Mouse (Mus musculus): ENCODE results near the gene Bmpr2. TPM values are rescaled to one million over a fixed set of nuclear protein-coding genes. Genes with fewer than 3 reads are reported as not detected.
A peak's percentile ranks its signal among the peaks of the same experiment; 100 is the strongest.

Bmpr2 gene
- polyA plus RNA-seq, 1 experiment from 2014 or later = 6.7 TPM

DNA sequence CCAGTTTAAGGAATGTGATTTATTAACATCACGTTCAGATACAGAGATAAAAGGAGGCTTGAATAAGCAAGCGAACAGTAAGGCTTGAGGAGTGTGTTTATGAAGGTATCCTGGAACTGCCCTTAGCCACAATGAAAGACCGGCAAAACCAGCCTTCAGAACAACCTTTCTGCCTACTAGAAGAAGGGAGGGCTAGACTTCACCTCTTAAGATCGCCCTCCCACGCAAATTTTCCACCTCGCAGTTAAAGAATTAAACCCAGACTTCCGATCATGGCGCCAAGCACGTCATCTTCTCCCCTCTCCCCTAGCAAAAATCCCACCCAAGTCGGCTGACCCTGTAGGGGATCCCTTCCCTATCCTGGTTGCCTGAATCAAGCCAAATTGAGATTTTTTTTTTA, 992 bp upstream of the Bmpr2 start:
- Histone ChIP-seq H3K4me3 (replicated peaks) (peak overlapping the region; percentile 67), H3K27me3 (replicated peaks) (no peaks in the 10 kb centered on the region), H3K27ac (peak overlapping the region; percentile 97), H3K36me3 (no peaks in the 10 kb centered on the region), H3K4me2 (replicated peaks) (peak overlapping the region; percentile 87), H3K9ac (peak overlapping the region; percentile 78), H3K4me1 (replicated peaks) (0 out of 2 replicates have a peak, but pooled peaks cover 9% of the 10 kb centered on the region), H3K9me3 (no peaks in the 10 kb centered on the region)
- ATAC-seq = no peak
- 5% methylated on average over 10 of the region's 10 CpGs for WGBS

DNA sequence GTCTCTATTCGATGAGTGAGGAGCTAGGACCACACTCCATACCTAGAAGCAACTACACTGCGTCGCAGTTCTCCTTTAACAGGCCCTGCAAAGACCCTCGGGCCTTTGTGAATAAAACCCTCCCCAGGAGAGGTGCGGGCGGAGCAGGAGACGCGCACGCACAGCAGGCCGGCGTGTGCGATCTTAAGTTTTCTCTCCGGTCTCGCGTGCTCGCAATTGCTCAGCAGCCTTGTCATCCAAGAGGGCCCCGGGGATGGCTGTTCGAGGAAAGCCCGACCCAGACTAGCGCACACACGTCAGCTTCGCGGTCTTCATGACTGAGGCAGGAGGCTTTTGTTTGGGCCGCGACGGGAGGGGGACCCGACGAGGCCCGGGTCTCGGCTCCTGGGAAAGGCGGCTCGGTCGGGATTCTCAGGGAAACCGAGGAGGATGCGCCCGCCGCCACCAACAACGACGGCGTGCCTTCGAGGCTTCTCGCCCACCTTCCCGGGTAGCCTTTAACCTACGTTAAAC, 493 bp upstream of the Bmpr2 start:
- H3K27ac ChIP-seq = peak overlapping the region; percentile 97
- ATAC-seq = peak; percentile 42
- H3K9me3 ChIP-seq = no peaks in the 10 kb centered on the region
- no peaks in the 10 kb centered on the region for H3K27me3 ChIP-seq (replicated peaks)
- peak overlapping the region; percentile 78 for H3K9ac ChIP-seq
- under 1% methylated on average over 44 of the region's 44 CpGs for WGBS
- H3K4me2 ChIP-seq (replicated peaks) = peak overlapping the region; percentile 87
- H3K36me3 ChIP-seq = no peaks in the 10 kb centered on the region
- H3K4me3 ChIP-seq (replicated peaks) = peak overlapping the region; percentile 67
- H3K4me1 ChIP-seq (replicated peaks) = 0 out of 2 replicates have a peak, but pooled peaks cover 9% of the 10 kb centered on the region

- Histone ChIP-seq H3K9ac (peak overlapping the region; percentile 78), H3K9me3 (no peaks in the 10 kb centered on the region), H3K4me1 (replicated peaks) (0 out of 2 replicates have a peak, but pooled peaks cover 9% of the 10 kb centered on the region), H3K36me3 (no peaks in the 10 kb centered on the region), H3K4me2 (replicated peaks) (peak overlapping the region; percentile 87), H3K27ac (peak overlapping the region; percentile 97), H3K4me3 (replicated peaks) (peak overlapping the region; percentile 67), H3K27me3 (replicated peaks) (no peaks in the 10 kb centered on the region)
- WGBS = under 1% methylated on average over 53 of the region's 55 CpGs
- peak; percentile 77 for ATAC-seq
Measured at GRCm38 (mm10) chr1:59763781-59764251, 616 bp downstream of the Bmpr2 start.

- ATAC-seq = no peak; the same call in 1 of the 2 replicates
- H3K36me3 ChIP-seq = no peaks in the 10 kb centered on the region
- WGBS = 0% methylated on average over 27 of the region's 27 CpGs
Measured at GRCm38 (mm10) chr1:59764407-59764971, 1.3 kb downstream of the Bmpr2 start.

GRCm38 (mm10) chr1:59765279-59765678, 2.1 kb downstream of the Bmpr2 start:
- Histone ChIP-seq H3K4me2 (replicated peaks) (peak overlapping the region; percentile 87), H3K9me3 (no peaks in the 10 kb centered on the region), H3K36me3 (no peaks in the 10 kb centered on the region), H3K27me3 (replicated peaks) (no peaks in the 10 kb centered on the region), H3K4me1 (replicated peaks) (0 out of 2 replicates have a peak, but pooled peaks cover 9% of the 10 kb centered on the region), H3K9ac (no peak overlapping the region), H3K4me3 (replicated peaks) (peak overlapping the region; percentile 28), H3K27ac (no peak overlapping the region)
- no peak for ATAC-seq
- WGBS = 3% methylated on average over 4 of the region's 4 CpGs

More at GRCm38 (mm10) chr1:59764407-59764971, 1.3 kb downstream of the Bmpr2 start:
- H3K4me2 ChIP-seq (replicated peaks) = peak overlapping the region; percentile 87
- 0 out of 2 replicates have a peak, but pooled peaks cover 9% of the 10 kb centered on the region for H3K4me1 ChIP-seq (replicated peaks)
- H3K27me3 ChIP-seq (replicated peaks) = no peaks in the 10 kb centered on the region
- H3K9ac ChIP-seq = peak overlapping the region; percentile 78
- peak overlapping the region; percentile 97 for H3K27ac ChIP-seq
- H3K9me3 ChIP-seq = no peaks in the 10 kb centered on the region
- peak overlapping the region; percentile 67 for H3K4me3 ChIP-seq (replicated peaks)

DNA sequence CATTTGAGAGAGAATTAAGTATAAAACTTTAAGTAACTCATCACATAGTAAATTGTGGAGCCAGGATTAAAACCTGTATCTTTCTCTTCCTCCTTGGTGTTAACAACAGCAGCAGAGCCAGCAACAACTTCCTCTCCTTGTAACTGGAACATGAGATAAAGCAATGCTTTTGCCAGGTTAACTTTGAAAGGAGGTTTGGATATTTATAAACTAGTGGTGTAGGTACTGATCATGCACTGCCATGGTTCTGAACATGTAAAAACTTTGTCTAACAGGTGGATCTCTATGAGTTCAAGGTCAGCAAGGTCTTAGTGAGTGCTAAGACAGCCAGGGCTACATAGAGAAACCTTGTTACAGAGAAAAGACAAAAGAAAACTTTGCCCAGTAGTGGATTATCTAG, 3.4 kb downstream of the Bmpr2 start:
- ATAC-seq = no peak
- Histone ChIP-seq H3K9me3 (no peaks in the 10 kb centered on the region), H3K9ac (no peak overlapping the region), H3K27me3 (replicated peaks) (no peaks in the 10 kb centered on the region), H3K4me2 (replicated peaks) (peak overlapping the region; percentile 50), H3K27ac (no peak overlapping the region), H3K4me3 (replicated peaks) (peak overlapping the region; percentile 6; the same call in 1 of the 2 replicates), H3K4me1 (replicated peaks) (0 out of 2 replicates have a peak, but pooled peaks cover 9% of the 10 kb centered on the region), H3K36me3 (no peaks in the 10 kb centered on the region)

GRCm38 (mm10) chr1:59771871-59772270, 8.7 kb downstream of the Bmpr2 start:
- no peak for ATAC-seq
- no peak overlapping the region for H3K9ac ChIP-seq
- 42% methylated on average over 3 of the region's 3 CpGs for WGBS
- no peak overlapping the region for H3K4me3 ChIP-seq (replicated peaks)
- H3K9me3 ChIP-seq = no peaks in the 10 kb centered on the region
- no peak overlapping the region for H3K27ac ChIP-seq
- no peaks in the 10 kb centered on the region for H3K27me3 ChIP-seq (replicated peaks)
- no peak overlapping the region for H3K4me2 ChIP-seq (replicated peaks)
- H3K4me1 ChIP-seq (replicated peaks) = no peaks in the 10 kb centered on the region
- no peaks in the 10 kb centered on the region for H3K36me3 ChIP-seq

GRCm38 (mm10) chr1:59781080-59781479, 17.9 kb downstream of the Bmpr2 start:
- no peak overlapping the region for H3K4me2 ChIP-seq (replicated peaks)
- no peak overlapping the region for H3K9ac ChIP-seq
- no peaks in the 10 kb centered on the region for H3K27me3 ChIP-seq (replicated peaks)
- H3K4me3 ChIP-seq (replicated peaks) = no peak overlapping the region
- H3K27ac ChIP-seq = no peak overlapping the region
- no peaks in the 10 kb centered on the region for H3K9me3 ChIP-seq
- H3K36me3 ChIP-seq = no peaks in the 10 kb centered on the region
- no peaks in the 10 kb centered on the region for H3K4me1 ChIP-seq (replicated peaks)
- WGBS = 76% methylated on average over 1 of the region's 1 CpGs
- no peak for ATAC-seq

GRCm38 (mm10) chr1:59788975-59789374, 25.8 kb downstream of the Bmpr2 start:
- Histone ChIP-seq H3K4me3 (replicated peaks) (no peak overlapping the region), H3K9ac (no peak overlapping the region), H3K4me2 (replicated peaks) (no peak overlapping the region), H3K4me1 (replicated peaks) (no peaks in the 10 kb centered on the region), H3K27ac (no peak overlapping the region), H3K9me3 (no peaks in the 10 kb centered on the region), H3K27me3 (replicated peaks) (no peaks in the 10 kb centered on the region), H3K36me3 (no peaks in the 10 kb centered on the region)
- ATAC-seq = no peak
- 81% methylated on average over 6 of the region's 6 CpGs for WGBS

- no peaks in the 10 kb centered on the region for H3K36me3 ChIP-seq
- H3K4me1 ChIP-seq (replicated peaks) = no peaks in the 10 kb centered on the region
- no peak overlapping the region for H3K4me2 ChIP-seq (replicated peaks)
- H3K27ac ChIP-seq = no peak overlapping the region
- H3K4me3 ChIP-seq (replicated peaks) = no peak overlapping the region
- H3K9ac ChIP-seq = no peak overlapping the region
- ATAC-seq = no peak
- H3K9me3 ChIP-seq = no peaks in the 10 kb centered on the region
- WGBS = 80% methylated on average over 5 of the region's 5 CpGs
- no peaks in the 10 kb centered on the region for H3K27me3 ChIP-seq (replicated peaks)
Measured at GRCm38 (mm10) chr1:59789741-59790140, 26.5 kb downstream of the Bmpr2 start.

DNA sequence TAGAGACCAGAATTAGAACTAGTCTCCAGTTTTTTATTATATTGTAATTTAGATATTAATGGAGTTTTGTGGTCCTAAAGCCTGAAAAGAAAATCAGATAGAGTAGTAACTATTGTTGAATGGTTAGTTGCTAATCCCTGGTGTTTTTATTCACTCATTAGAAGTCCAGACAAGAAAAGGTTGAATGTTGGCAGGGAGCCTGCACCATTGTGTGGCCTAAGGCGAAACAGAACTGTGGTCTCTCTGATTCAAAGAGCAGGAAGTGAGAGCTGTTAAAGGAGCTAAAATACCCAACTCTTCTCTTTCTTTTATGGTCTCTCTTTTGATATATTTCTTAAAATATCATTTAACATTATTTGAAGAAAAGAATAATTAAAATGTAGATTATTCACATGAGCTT, 32.1 kb downstream of the Bmpr2 start:
- no peak for ATAC-seq
- Histone ChIP-seq H3K4me1 (replicated peaks) (no peaks in the 10 kb centered on the region), H3K27ac (no peak overlapping the region), H3K4me2 (replicated peaks) (no peak overlapping the region), H3K9ac (no peak overlapping the region), H3K4me3 (replicated peaks) (no peak overlapping the region), H3K9me3 (no peaks in the 10 kb centered on the region), H3K27me3 (replicated peaks) (no peaks in the 10 kb centered on the region), H3K36me3 (no peaks in the 10 kb centered on the region)
- WGBS = 57% methylated on average over 1 of the region's 1 CpGs

DNA sequence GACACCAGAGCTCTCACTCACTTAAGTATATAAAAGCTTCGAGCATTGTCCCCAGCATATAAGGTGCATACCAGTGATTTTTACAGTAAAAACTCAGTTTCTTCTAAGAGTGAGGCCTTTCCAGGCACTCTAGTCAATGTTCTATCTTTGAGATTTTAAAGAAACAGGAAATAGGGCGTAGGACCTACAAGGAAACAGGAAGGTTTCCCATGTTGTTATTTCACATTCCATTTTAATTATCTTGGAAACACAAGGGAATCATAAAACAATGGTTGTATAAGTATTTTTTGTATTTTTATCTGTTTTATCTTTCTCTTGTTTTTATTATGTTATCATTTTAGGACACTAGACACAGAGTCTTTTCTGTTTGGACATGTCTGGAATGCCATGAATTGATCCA, 34.7 kb downstream of the Bmpr2 start:
- WGBS = 67% methylated on average over 2 of the region's 2 CpGs
- ATAC-seq = no peak
- Histone ChIP-seq H3K9ac (no peak overlapping the region), H3K4me3 (replicated peaks) (no peak overlapping the region), H3K4me1 (replicated peaks) (no peaks in the 10 kb centered on the region), H3K27ac (no peak overlapping the region), H3K9me3 (no peaks in the 10 kb centered on the region), H3K27me3 (replicated peaks) (no peaks in the 10 kb centered on the region), H3K36me3 (no peaks in the 10 kb centered on the region), H3K4me2 (replicated peaks) (no peak overlapping the region)

DNA sequence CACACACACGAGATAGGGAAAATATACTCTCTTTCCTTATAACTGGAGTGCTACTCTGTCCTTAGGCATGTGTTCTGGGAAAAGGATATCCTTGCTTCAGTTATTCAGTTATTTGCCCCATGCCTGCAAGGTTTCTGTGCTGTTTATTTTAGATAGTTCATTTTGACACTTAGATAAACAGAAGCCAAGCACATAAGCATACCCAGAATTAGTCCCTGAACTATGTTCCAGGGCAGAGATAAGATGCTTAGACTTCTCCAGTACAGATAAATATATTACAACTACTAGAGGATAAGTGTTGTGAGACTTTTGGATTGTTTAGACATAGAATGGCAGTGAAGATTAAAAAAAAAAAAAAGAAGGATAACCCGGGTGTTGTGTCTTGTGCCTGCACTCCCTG, 41.2 kb downstream of the Bmpr2 start:
- no peak overlapping the region for H3K4me3 ChIP-seq (replicated peaks)
- no peak overlapping the region for H3K4me2 ChIP-seq (replicated peaks)
- no peaks in the 10 kb centered on the region for H3K9me3 ChIP-seq
- H3K4me1 ChIP-seq (replicated peaks) = peaks cover 4% of the 10 kb centered on the region; the same call in 1 of the 2 replicates
- no peak for ATAC-seq
- H3K36me3 ChIP-seq = no peaks in the 10 kb centered on the region
- no peaks in the 10 kb centered on the region for H3K27me3 ChIP-seq (replicated peaks)
- H3K9ac ChIP-seq = no peak overlapping the region
- H3K27ac ChIP-seq = no peak overlapping the region
- WGBS = 34% methylated on average over 2 of the region's 2 CpGs
